Mouse (Mus musculus) liver, postnatal 0 days (tissue): ENCODE measurements at regions not wholly inside any gene's neighbourhood (a gene's known extent, or its start where the extent isn't known, plus 50 kb on each side); places are given as distances from the start of the nearest gene placed in this dataset.

Source experiments
- CTCF ChIP-seq: sonication (generic); IDR thresholded peaks from 2 replicates; pipeline ENCODE4 v1.5.1; 2016; ENCODE audit warnings: antibody characterized with exemption, low read depth
- EP300 ChIP-seq: IDR thresholded peaks from 2 replicates; pipeline ENCODE4 v1.6.1; 2016; ENCODE audit warnings: antibody characterized with exemption, low read depth, mild to moderate bottlenecking

DNA sequence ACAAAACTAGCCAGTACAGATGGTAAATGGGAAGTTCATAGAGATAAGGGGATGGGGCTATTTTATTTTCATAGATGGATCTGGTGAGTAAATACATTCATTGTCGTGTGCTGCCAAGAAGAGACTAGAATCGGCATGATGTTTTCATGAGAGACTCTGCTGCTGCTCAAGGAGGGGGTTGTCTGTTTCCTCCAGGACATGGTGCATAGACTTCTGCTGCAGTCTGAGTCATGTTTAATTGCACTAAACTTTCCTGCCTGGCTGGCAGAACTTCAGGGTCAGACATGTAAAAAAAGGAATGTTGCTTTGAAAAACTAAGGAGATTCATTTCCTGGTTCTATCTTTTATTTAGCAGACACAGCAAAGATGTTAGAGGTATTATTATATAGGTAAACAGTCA is 100.9 kb upstream of the B430305J03Rik start:
- TF ChIP-seq CTCF (no peak), EP300 (no peak)
